Mouse (Mus musculus) bone marrow macrophage, adult 2 months (primary cell): ENCODE results near the gene Il31.

Experiments used
- CTCF ChIP-seq: IDR thresholded peaks from 2 replicates; pipeline ENCODE4 v1.5.1; 2012; ENCODE audit warnings: low read depth, mild to moderate bottlenecking, low read length, moderate library complexity
- POLR2A ChIP-seq: IDR thresholded peaks from 2 replicates; pipeline ENCODE4 v1.6.1; 2012; ENCODE audit warnings: mild to moderate bottlenecking, low read depth, low read length, borderline replicate concordance

DNA sequence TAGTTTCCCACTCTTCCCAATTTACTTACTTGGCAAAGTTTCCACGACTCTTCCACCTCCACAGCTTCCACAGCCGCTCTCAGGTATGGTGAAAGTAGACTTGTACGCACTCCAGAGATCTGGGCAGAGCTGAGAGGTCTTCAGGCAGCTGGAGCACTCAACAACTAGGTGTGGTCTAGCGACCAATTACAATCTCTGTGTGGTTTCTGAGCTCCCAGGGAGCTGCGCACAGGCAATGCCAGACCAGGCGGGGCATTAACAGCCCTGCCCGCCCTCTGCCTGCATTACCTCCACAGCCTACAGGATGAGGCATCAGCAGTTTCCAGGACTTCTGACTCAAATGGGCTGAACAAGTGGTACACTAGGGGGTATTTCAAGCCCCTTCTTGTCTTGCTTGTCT lies 36.0 kb upstream of the Il31 start, which contains the start of gene Gm49027:
- TF ChIP-seq CTCF (no peak), POLR2A (no peak)
